Mouse (Mus musculus) stomach, postnatal 0 days (tissue): ENCODE results near the gene Cdk14.

Experiments used
- CTCF ChIP-seq: IDR thresholded peaks from 2 replicates; pipeline ENCODE4 v1.5.1; 2016; ENCODE audit warnings: antibody characterized with exemption, low read depth, mild to moderate bottlenecking, moderate library complexity
- EP300 ChIP-seq: optimal IDR thresholded peaks from 2 replicates; pipeline ENCODE3; 2016; ENCODE audit warnings: antibody characterized with exemption

DNA sequence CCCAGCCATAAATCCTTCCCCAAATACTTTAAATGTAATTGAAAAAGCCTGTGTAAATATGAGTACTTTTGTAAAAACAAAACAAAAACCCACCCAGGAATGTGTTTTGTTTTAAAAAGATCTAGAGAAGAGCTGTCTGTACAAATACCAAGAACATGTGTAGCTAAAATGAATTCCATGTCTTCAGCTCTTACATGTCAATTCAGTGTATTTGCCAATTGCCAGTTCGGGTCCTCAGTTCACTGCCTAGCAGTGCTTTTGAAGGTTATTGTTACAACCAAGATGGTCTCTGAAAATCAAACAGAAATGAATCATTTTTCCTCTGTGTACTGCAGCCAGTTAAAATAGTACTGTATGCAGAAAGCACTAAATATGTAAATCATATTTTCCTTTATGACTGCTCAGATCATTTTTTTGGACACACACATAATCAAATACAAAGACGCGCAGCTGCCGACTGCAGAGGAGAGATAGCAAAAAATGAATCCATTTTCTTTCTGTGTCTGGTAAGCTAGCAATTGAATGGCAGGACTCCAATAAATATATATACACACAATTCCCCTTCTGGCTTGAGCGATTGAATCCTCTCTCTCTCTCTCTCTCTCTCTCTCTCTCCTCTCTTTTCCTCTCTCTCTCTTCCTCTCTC, 526.8 kb downstream of the Cdk14 start:
- no peak for TF ChIP-seq EP300
- no peak for TF ChIP-seq CTCF
